Mouse (Mus musculus) olfactory bulb, adult 2 months (tissue): ENCODE data around the gene Mrpl36.

Experiments used
- CTCF ChIP-seq: fragments of 200-500 bp; IDR thresholded peaks from 2 replicates; pipeline ENCODE4 v1.5.1; 2012; ENCODE audit warnings: low read depth, mild to moderate bottlenecking, low read length, moderate library complexity; ENCODE audit not compliant: insufficient read depth
- POLR2A ChIP-seq: fragments of 200-500 bp; IDR thresholded peaks from 2 replicates; pipeline ENCODE4 v1.6.1; 2012; ENCODE audit warnings: mild to moderate bottlenecking, low read depth, low read length, moderate library complexity; ENCODE audit not compliant: insufficient read depth

- TF ChIP-seq CTCF (no peak), POLR2A (no peak)
These were observed 19.8 kb downstream of the Mrpl36 start for GRCm38 (mm10) chr13:73347922-73348650.
